Mouse (Mus musculus) lung, postnatal 10 days (tissue): ENCODE measurements around the gene Nckap1l.

ENCODE experiments used
- DNase-seq: peaks from one replicate; pipeline ENCODE4 v3.0.0; 2021

The Nckap1l gene

DNA sequence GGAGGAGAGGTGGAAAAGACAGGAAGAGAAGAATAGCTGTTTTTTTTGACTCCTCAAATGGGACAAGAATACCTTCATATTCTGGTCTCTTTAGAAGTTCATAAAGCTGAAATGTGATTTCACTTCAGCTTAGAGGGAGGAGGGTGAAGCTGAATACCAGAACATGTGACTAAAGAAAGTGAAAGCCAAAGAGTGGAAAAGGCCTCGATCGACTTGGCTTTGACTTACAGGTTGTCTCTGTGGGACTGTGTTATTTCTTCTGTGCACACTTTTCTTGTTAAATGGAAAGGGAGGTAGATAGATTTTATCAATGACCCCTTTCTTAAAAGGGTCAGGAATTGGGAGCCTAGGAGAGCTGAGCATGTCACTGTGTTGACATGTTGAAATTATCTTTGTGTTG is 47.6 kb downstream of the Nckap1l start:
- DNase-seq = no peak

DNA sequence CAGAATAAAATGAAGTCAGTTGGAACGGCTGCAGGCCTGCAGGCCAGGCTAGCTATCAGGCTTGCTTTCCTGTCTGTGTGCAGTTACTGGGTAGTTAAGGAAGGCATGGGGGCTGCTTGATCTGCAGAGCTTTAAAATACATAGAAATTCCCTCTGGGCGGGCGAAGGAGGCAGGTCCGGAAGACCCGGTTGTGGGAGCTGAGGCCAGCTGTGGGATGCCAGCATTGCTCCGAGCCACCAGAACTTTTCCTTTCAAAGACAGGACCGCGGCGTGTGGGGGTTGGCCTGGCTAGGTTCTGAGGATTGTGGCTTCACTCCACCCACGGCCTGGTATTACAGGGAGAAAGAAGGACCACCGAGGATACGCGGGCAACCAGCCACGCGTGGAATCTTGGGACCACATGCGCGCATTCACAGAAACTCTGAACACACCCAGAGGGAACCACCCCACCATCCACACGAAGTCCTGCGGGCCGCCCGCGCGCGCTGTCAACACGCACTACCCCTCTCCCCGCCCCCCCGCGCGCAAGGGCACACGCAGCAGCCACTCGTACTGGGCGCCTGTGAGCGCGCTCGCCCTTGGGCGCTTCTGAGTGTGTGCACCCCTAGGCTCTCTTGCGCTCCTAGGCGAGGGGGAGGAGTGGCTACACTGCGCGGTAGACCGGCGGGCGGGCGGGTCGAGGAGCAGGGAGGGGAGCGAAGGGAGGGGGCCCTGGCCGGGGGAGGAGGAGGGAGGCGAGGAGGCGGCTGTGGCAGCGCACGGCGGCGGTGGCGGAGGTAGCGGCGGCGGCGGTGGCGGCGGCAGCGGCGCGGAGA is 49.0 kb downstream of the Nckap1l start, which contains the start of gene Pde1b:
Gene Pde1b, plus strand, starts transcription at position 600 of the 816 bp plus-strand sequence.
- peak; percentile 68 for DNase-seq

DNA sequence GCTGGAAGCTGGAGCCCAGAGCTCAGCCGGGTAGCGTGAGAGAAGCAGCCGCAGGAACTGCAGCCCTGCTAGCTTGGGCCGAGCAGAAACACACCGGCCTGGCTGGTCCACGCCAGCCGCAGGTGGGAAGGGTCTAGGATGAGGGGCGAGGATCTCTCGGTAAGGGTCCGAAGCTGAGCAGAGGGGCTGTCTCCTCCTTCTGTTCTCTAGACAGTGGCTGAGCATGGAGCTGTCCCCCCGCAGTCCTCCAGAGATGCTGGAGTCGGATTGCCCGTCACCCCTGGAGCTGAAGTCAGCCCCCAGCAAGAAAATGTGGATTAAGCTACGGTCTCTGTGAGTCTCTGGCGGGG is 49.6 kb downstream of the Nckap1l start:
- DNase-seq = no peak

DNA sequence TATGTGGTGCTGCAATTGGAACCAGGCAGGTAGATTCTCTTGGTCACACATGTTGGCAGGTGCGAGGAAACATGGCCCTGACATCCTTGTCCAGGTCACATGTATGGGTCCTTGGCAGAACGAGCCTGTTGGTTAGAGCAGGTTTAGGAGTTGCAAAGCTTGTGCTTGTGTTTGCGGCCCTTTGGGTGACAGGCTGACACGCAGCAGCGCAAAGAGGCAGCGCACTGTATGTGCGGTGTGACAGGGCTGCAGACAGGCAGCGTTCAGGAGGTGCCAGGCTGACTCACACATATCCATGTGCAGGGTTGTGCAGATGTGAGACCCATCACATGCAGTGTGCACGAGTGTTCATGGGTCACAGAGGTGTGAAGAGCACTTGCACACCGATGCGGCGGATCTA is 50.1 kb downstream of the Nckap1l start:
- no peak for DNase-seq

DNA sequence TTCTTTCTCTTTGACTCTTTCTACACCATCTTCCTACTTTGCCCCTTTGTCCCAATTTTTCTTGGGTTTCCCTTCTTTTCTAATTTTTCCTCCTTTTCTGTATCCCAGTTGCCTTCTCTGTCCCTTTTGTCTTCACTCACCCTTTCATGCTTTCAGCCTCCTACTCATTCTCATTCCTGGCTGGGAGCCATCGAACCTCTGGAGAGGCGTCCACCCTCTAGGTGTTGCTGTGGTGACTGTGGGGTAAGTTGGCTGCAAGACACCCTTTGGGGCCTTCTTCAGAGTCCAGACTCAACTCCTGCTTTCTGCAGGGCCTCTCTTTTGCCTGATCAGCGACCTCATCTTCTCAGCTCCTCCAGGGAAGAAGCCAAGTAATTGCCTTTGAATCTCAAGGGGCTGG is 55.7 kb downstream of the Nckap1l start:
- no peak for DNase-seq

DNA sequence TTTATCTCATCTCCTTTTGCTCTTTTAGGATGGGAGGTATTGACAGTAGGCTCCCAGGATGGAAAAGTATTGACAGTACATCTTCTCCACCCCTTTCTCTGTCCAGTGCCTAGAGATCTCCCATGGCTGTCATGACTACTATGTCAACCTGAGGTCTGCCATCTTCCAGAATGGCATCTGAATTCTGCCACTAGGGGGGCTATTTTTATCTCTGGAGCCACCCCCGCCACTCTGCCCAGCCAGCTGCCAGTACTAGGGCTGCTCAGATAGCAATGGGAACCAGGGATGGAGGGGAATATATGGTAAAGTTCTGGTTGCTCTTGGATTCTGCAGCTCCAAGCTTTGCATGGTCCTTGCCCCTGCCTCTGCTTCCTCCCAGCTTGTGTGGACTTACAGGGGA is 58.1 kb downstream of the Nckap1l start:
- DNase-seq = no peak

DNA sequence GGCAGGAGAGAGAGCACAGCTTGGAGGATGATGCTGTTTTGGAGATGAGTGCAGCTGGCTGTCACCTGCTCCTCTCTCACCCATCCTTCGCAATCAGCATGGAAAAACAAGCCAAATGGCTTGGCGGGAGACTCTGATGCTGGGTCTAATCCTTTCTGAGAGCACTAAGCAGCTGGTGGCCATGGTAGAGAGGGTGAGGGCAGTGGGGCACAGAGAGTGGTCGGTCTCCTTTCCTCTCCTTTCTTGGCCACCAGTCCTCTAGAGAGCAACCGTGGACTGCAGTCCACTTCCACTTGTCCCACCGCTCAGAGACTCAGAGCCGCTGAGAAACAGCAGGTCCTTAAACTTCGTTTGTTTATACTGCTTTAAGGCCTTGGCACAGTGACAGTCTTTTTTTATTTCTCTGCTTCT is 60.0 kb downstream of the Nckap1l start:
- DNase-seq = no peak

DNA sequence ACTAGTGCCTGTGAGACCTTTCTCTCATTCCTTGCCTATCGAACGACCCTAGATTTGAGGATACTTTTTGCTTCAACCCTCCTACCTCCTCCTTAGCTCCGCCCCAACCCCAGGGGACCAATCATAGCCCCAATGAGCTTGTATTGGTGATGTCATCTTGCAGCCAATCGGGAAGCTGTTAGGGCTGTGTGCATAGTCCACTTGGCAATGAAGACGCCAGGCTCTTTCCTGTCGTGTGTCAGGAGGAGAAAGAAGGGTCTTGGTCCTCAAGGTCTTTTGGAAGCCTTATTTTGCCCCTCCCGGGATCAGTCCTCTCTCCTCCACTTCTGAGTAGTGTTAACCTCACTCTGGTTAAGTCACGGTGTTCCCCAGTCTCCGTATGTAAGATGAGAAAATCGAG is 60.5 kb downstream of the Nckap1l start:
- DNase-seq = peak; percentile 86

DNA sequence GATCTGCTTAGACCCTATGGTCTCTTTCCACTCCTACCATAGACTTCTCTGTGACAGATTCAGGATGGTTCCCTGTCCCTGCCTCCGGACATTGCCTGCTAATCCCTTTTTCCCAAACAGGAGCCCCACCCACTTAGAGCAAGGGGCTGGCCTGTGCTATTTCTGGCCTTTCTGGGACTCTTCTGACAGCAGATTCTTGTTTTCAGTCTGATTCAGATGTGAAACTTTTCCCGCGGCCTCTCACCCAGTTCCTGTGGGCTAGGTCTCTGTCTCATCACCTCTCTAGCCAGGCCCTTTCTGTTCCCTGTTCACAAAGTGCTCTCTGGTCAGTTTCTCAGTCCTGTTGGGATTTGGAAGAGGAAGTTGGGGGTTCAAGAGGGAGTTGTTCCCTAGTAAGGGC is 61.3 kb downstream of the Nckap1l start:
- peak; percentile 17 for DNase-seq

DNA sequence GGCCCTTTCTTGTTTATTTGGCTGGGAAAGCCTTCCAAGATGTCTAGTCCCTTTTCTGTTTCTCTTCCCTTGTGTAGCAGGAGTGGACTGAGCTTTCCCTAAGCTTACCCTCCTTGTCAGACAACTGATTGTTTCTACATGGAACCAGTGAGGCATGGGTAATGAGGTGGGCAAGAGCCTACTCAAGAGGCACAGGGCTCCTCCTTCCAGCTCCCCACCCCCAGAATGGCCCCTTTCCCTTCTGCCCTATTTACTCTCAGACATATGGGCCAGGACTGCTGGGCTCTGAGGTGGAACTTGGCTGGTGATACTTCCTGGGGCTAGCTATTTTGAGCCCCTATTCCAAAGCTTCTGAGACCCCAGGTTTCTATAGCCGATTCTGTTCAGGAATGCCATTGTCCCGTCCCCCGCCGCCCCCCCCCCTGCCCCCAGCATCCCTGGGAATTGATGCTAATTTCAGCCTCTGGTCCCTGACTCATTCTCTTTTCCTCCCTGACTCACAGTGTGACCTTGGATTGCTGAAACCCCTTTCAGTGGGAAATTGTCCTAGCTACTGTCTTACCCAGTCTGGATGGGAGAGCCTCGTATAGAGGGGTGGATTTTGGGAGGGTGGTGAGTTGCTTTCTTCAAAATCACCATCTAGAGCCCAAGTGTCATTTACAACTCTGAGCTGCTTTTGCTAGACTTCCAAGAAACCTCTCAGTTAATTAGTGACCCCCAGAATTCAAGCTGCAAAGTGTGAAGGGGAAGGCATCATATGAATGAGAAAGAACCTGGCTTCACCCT is 65.2 kb downstream of the Nckap1l start:
- no peak for DNase-seq

DNA sequence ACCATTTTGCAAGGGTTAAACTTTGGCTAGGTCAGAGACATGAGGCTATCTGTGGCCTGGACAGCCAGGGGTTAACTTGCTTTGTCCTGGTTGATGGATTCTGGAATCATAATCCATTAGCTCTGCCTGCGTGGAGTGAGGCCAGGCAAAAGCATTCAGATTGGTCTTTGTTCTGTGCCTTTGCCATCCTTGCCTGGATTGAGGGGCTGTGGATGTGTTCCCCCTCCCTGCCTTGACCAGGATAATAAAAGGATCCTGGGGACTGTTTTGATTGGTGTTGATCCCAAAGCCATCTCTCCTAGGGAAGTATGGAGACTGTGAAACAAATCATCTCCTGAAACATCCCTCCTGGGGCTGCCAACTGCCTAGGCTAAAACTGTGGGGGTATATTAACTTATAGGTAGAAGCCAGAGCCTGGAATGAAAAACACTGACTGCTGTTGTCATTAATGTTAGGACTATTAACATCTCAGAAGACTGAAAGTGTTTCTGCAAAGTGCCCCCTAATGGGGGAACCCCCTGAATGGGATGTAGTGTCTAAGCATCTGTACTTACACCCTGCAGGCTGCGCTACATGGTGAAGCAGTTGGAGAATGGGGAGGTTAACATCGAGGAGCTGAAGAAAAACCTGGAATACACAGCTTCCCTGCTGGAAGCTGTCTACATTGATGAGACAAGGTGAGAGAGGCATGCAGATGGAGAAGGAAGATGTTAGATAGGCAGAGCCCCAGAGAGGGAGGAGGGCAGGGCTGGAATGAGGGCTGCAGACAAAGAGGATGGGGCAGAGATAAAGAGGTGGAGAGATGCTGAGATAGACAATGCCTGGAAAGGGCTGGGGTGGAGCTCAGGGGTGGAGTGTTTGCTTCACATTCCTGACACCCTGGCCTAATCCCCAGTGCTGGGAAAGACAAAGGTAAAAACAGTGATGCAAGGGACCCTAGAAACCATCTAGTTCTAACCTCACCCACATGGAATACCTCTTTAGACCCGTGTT is 66.1 kb downstream of the Nckap1l start:
- no peak for DNase-seq

DNA sequence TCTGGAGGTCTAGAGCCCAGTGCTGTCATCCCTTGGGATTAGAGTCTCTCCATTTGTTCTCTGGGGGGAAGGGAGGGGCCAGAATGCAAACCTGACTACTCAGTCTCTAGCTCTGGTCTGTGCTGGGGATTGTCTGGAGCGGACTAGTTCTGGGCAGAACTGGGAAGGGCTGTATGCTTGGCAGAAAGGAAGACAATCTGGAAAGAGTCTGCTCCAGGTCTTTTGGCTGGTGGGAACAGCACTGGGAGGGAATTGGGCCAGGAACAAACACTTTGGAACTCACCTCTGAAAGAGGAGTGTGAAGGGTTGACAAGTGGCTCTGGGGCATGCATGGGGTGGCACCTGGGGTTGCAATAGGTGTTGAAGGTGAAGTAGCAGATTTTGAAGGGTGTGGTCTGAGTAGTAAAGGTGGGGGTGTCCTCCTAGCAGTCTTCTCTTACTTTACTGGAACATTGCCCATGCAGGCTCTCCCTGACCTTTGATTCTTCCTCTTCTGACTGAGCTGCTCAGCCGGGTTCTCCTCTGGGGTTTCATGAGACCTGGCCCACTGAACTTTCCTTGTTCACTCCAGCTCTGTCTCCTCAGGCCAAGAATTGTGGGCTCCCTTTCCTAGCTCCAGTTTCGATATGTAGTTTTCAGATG is 69.0 kb downstream of the Nckap1l start:
- DNase-seq = peak; percentile 26

DNA sequence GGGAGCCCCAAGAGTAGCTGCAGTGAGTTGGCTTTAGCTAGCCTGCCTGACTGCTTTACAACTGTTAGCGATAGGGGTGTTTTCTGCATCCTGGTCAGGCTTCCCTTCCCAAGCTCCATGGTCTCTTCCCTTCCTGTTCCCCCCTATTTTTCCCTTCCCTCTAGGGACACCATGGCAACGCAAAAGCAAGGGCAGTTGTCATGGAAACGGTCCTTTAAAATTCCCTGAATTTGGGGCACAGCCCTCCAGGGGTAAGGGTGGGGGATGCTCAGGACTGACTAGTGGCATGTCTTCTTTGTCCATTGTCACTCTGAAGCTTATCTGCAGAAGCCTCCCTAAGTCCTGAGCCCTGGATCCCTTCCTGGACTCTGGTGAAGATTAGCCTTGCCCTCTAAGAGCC is 69.6 kb downstream of the Nckap1l start:
- no peak for DNase-seq

DNA sequence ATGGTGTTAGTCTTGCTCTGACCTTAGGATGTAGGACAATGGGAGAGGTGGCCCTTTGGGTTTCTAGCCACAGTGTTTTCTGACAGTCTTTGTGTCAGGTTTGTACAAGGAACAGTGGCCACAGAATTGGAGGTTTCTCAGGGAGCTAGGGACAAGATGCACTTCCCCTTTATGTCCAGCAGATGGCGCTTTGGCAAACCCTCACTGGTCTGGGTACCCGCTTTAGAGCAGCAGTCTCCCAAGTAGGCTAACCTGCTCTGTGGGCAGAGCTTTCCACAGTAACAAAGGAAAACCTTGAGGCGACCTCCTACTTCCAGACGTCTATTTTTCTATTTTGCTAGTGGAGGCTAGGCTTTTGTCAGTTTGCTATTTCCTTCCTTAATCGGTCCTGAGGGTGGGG is 76.8 kb downstream of the Nckap1l start:
- DNase-seq = peak; percentile 59

DNA sequence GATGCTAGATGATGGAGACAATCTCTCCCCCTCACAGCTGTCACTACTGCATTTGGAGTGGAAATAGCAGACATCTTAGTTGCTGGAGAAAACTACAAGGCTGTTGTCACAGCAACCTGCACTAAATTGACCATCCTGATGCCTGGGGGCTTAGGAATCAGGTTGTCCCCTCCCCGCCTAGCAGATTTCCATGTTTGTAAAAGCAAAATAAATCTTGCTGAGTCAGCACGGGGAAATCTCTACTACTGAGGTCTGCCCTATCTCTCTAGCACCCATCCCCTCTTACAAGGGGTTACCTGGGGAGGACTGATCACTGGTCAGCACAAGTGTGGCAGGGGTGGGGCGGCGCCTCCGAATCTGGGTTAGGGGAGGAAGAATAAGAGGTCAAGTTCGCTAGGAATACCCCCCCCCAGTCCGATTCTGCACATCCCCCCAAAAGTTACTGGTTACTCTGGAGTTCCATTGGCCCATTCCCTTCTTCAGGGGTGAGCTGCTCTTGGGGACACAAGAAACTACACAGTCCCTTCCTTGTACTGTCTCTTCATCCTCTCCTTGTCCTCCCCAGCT is 80.5 kb downstream of the Nckap1l start:
- DNase-seq = no peak

DNA sequence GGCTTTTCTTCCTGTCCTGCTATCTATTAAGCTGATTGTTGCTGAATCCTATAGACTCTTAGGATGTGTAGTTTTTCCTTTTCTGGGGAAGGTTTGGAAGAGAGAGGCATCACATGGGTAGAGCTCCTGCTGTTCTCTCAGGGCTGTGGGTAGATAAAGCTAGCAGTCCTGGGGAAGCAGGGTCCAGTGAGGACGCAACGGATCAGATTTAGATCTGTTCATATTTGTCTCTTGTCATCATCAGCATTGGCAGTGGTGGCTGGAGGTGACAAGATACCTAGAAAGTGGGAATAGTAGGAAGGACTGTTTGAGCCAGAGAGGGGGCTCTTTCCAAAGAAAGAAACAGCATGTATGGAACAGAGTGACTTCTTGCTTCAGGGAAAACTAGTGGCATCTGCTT is 81.4 kb downstream of the Nckap1l start:
- DNase-seq = no peak

DNA sequence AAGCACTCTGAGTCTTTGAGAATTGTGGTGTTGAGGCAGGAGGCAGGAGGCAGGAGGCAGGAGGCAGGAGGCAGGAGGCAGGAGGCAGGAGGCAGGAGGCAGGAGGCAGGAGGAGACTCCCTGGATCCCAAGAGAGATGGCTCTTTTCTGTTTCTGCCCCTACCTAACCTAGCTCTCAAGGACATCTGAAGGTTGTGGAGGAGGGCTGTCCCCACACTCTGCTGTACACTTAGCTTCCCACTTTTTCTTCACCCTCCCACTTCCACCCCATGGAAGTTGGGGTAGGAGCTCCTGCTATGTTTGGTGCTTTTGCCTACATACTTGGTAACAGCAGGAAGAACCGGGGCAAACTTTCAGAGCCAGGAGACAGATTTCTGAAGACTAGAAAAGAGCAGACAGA is 82.2 kb downstream of the Nckap1l start:
- DNase-seq = no peak

DNA sequence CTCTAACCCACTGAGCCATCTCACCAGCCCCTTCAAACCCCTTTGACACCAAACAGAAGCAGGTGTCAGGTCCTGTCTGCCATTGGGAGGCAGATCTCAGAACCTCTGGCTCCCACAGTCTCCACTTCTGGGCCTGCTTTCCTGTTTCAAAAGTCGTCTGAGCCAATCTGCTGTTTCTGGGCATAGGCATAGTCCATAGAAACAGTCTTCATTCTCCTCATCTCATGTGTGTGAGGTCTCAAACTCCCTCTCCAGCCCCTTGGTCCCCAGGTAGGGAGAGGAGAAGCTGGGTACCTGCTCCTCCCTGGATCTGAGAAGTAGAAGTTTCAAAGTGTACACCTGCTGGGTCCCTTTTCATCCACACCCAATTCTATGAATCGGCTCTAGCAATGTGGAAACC is 82.9 kb downstream of the Nckap1l start:
- no peak for DNase-seq

DNA sequence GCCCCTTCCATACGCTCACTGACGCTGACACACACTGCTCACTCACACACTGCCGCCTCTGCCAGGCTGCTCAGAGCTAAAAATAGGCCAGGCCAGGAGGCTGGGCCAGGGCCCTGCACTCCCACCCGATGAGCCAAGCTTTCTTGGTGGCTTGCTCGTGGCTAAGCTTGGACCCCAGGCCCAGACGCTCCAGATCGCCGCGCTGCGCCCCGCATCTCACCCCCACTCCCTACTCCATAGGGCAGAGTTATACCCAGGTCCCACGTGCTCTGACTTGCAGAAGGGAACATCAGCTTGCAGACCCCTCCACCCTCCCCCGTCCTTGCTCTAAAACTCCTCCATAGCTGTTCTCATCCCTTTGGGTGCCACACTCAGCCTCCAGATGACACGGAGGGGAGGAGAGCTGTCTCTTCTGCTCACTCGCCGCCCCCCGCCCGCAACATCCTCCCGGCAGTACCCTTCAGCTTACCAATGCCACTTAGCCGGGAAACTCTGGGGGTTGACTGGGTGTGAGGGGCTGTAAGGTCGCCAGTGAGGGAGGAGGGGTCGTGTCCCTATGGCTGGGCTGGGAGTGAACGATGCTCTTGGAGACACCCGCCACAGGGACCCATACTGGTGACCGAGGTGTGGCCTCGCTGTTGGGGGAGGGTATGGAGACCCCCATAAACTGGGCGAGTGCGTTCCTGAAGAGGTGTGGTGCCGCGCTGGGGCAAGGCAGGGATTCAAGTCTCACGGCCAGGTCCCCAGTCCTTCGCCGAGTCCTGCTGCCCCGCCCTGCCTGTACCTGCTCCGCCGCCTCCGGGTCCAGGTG is 83.6 kb downstream of the Nckap1l start:
- DNase-seq = peak; percentile 8

DNA sequence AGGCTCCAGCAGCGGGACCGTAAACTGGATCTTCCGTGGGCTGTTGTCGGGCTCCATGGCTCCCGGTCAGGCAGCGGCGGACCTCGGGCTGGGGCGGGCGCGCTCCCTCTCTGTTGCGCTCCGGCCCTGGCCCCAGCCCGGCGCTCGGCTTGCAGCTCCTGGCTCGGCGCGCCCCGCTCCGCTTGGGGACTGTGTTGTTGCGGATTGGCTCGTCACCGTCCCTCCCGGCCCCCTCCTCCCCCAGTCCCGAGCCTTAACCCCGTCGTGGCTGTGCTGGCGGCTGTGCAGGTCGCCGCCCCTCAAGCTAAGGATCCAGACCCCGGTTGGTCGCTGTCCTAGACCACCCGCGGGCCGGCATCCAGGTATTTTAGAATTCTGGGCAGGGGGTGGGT is 84.2 kb downstream of the Nckap1l start, which contains the start of gene Ppp1r1a:
Gene Ppp1r1a, minus strand, starts transcription at position 182 of the 392 bp plus-strand sequence.
- DNase-seq = peak; percentile 48

DNA sequence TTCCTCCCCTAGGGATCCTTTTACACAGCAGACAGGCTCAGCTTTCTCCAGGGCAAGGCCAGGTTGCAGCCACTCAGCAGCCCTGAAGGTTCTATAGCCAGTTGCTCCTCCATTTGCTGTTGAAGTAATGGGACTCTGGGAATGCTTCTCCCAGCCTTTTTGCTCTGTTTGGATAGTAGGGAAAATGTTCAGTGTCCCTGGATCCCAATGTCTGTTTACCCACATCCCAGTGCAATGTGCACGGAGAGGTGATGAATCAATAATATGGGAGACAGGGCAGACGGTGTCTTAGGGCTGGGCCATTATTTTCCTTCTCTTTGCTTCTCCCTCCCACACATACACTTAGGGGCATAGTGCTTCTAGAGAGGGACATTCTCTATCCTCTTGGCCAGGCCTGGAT is 85.7 kb downstream of the Nckap1l start:
- DNase-seq = no peak
